19 mouse cellular contexts compared by ENCODE assay signal in the genomic region with DNA sequence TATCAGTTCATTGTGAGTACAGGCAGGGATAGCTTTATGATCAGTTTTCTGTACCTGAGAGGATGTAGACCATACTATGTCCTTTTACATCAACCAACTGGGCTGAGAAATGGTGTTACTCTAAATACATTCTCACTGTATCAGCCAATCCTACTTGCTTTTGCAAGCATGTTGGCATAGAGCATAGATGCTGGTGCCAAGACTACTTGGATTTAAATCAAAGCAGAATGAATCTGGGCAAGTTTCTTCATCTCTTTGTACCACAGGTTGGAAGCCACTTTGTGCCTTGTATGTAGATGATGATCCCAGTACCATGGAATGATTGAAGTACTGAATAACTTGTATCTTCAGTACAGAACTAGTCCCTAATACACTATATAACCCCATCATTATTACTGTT.
DNase-seq lines count a peak whose midpoint lies in the region; ATAC-seq and TF ChIP-seq lines count a peak whose summit lies in the region.
"Had no signal": no experiment of that assay in that cellular context is flagged by ENCODE, and none has a peak within 500 bp of the region (broad histone marks: within the 10 kb centered on the region; RNA-seq: fewer than 3 reads in every experiment).

No protein-coding gene starts in this region.

- no peak overlapping the region for H3K27ac ChIP-seq in forebrain, embryonic 16.5 days (ENCODE audit: low read length)
- H3K27ac ChIP-seq in forebrain, embryonic 12.5 days, result no peak overlapping the region
- no peak overlapping the region for H3K27ac ChIP-seq in midbrain, postnatal 0 days (ENCODE audit: low read depth, low read length)
- H3K27ac ChIP-seq in midbrain, embryonic 16.5 days (ENCODE audit: low read length), result no peak overlapping the region
- H3K27ac ChIP-seq: embryonic facial prominence, embryonic 15.5 days; heart, embryonic 10.5 days; hindbrain, embryonic 13.5 days; intestine, embryonic 15.5 days had no signal

- H3K4me1 ChIP-seq in forebrain, embryonic 16.5 days (replicated peaks; ENCODE audit: control insufficient read depth, insufficient read depth, low read length), result peaks cover 7% of the 10 kb centered on the region; the same call in 1 of the 2 replicates
- H3K4me1 ChIP-seq in forebrain, embryonic 12.5 days, result peaks cover 18% of the 10 kb centered on the region
- no peaks in the 10 kb centered on the region for H3K4me1 ChIP-seq in midbrain, postnatal 0 days (ENCODE audit: insufficient read depth, low read length)
- H3K4me1 ChIP-seq in midbrain, embryonic 16.5 days (ENCODE audit: control insufficient read depth, insufficient read depth, low read length), result peaks cover 10% of the 10 kb centered on the region

- no peaks in the 10 kb centered on the region for H3K9me3 ChIP-seq in forebrain, embryonic 16.5 days (ENCODE audit: control insufficient read depth, low read length)
- H3K9me3 ChIP-seq in forebrain, embryonic 12.5 days, result no peaks in the 10 kb centered on the region
- no peaks in the 10 kb centered on the region for H3K9me3 ChIP-seq in midbrain, postnatal 0 days (ENCODE audit: low read length)
- H3K9me3 ChIP-seq in midbrain, embryonic 16.5 days (replicated peaks; ENCODE audit: control insufficient read depth, low read length, poor library complexity, severe bottlenecking), result no peaks in the 10 kb centered on the region
- H3K9me3 ChIP-seq: embryonic facial prominence, embryonic 15.5 days; heart, embryonic 10.5 days; hindbrain, embryonic 13.5 days; intestine, embryonic 15.5 days had no signal

- H3K9ac ChIP-seq in forebrain, embryonic 16.5 days (replicated peaks; ENCODE audit: low read depth, low read length), result no peak overlapping the region
- no peak overlapping the region for H3K9ac ChIP-seq in forebrain, embryonic 12.5 days
- H3K9ac ChIP-seq in midbrain, postnatal 0 days (replicated peaks; ENCODE audit: low read length, poor library complexity, severe bottlenecking), result no peak overlapping the region
- H3K9ac ChIP-seq in midbrain, embryonic 16.5 days (ENCODE audit: low read depth, low read length), result no peak overlapping the region
- H3K9ac ChIP-seq: embryonic facial prominence, embryonic 15.5 days; hindbrain, embryonic 13.5 days; intestine, embryonic 15.5 days had no signal

- TF ChIP-seq CTCF in midbrain, postnatal 0 days (IDR thresholded peaks at IDR 0.05), result no peak

- H3K4me3 ChIP-seq in forebrain, embryonic 16.5 days (replicated peaks; ENCODE audit: low read length), result no peak overlapping the region
- no peak overlapping the region for H3K4me3 ChIP-seq in forebrain, embryonic 12.5 days (replicated peaks)
- no peak overlapping the region for H3K4me3 ChIP-seq in midbrain, postnatal 0 days (ENCODE audit: low read depth, low read length)
- no peak overlapping the region for H3K4me3 ChIP-seq in midbrain, embryonic 16.5 days (ENCODE audit: low read depth, low read length)
- H3K4me3 ChIP-seq: embryonic facial prominence, embryonic 15.5 days; erythroblast, embryonic 14.5 days; heart, embryonic 10.5 days; hindbrain, embryonic 13.5 days; intestine, embryonic 15.5 days had no signal

- ATAC-seq in forebrain, embryonic 16.5 days, result peak; percentile 51
- no peak for ATAC-seq in forebrain, embryonic 12.5 days (ENCODE audit: low FRiP score)
- ATAC-seq in midbrain, postnatal 0 days (ENCODE audit: low FRiP score), result no peak
- no peak for ATAC-seq in midbrain, embryonic 16.5 days
- ATAC-seq: intestine, embryonic 15.5 days had no signal

- H3K36me3 ChIP-seq in forebrain, embryonic 16.5 days (ENCODE audit: control insufficient read depth, insufficient read depth), result no peaks in the 10 kb centered on the region
- H3K36me3 ChIP-seq in forebrain, embryonic 12.5 days (replicated peaks), result no peaks in the 10 kb centered on the region
- H3K36me3 ChIP-seq in midbrain, postnatal 0 days (ENCODE audit: insufficient read depth, low read length), result no peaks in the 10 kb centered on the region
- no peaks in the 10 kb centered on the region for H3K36me3 ChIP-seq in midbrain, embryonic 16.5 days (ENCODE audit: control insufficient read depth, insufficient read depth, low read length)
- H3K36me3 ChIP-seq: embryonic facial prominence, embryonic 15.5 days; heart, embryonic 10.5 days; hindbrain, embryonic 13.5 days; intestine, embryonic 15.5 days had no signal

- no peaks in the 10 kb centered on the region for H3K27me3 ChIP-seq in forebrain, embryonic 16.5 days (replicated peaks; ENCODE audit: control insufficient read depth, insufficient read depth, low read length)
- H3K27me3 ChIP-seq in forebrain, embryonic 12.5 days, result no peaks in the 10 kb centered on the region
- H3K27me3 ChIP-seq in midbrain, postnatal 0 days (ENCODE audit: insufficient read depth, low read length), result no peaks in the 10 kb centered on the region
- H3K27me3 ChIP-seq in midbrain, embryonic 16.5 days (ENCODE audit: control insufficient read depth, insufficient read depth, low read depth, low read length), result no peaks in the 10 kb centered on the region
- H3K27me3 ChIP-seq: embryonic facial prominence, embryonic 15.5 days; hindbrain, embryonic 13.5 days; intestine, embryonic 15.5 days had no signal

- H3K4me2 ChIP-seq in forebrain, embryonic 16.5 days (ENCODE audit: low read length), result no peak overlapping the region
- no peak overlapping the region for H3K4me2 ChIP-seq in forebrain, embryonic 12.5 days
- H3K4me2 ChIP-seq in midbrain, postnatal 0 days (ENCODE audit: low read depth, low read length, poor library complexity, severe bottlenecking), result no peak overlapping the region
- no peak overlapping the region for H3K4me2 ChIP-seq in midbrain, embryonic 16.5 days (ENCODE audit: low read length)
- H3K4me2 ChIP-seq: embryonic facial prominence, embryonic 15.5 days; hindbrain, embryonic 13.5 days; intestine, embryonic 15.5 days had no signal

- DNase-seq in adrenal gland, postnatal 14 days, result peak; percentile 4
- no peak for DNase-seq in adrenal gland, adult 8-10 months
- DNase-seq in midbrain, postnatal 0 days (ENCODE audit: low spot score), result peak; percentile 5
- DNase-seq in kidney, adult 11 months, result no peak
- DNase-seq: cerebellum, adult 18-20 months; embryo, embryonic 11 days; gastrocnemius, postnatal 36 days; heart, adult 18-20 months; heart, postnatal 10 days; heart, postnatal 4 days; kidney, adult 8-10 months had no signal

Comparison
In these comparisons a context has a peak if more than half of its experiments do, and no peak if none do; other contexts are left out.
1. DNase-seq: peak in adrenal gland, postnatal 14 days (single experiment) and midbrain, postnatal 0 days (single experiment); none in adrenal gland, adult 8-10 months (single experiment) and kidney, adult 11 months (single experiment).